Mouse (Mus musculus) left cerebral cortex, postnatal 36 days (tissue): ENCODE results near the gene Vars2. TPM values are rescaled to one million over a fixed set of nuclear protein-coding genes. Genes with fewer than 3 reads are reported as not detected.

Source experiments
- DNase-seq, 2 experiments: peaks; one replicate each; pipeline ENCODE4 v3.0.0; 2021 to 2022; ENCODE audit warnings: low spot score in 2 of 2, mixed read lengths in 1 of 2
- intact Hi-C: fragments of 180-260 bp; cut with DNase I; formaldehyde crosslinking; loops from one replicate; pipeline ENCODE4 v1.15.1; 2025
- total RNA-seq, 2 experiments: library from RNA; stranded (reverse); gene quantifications; 2 replicates each; pipeline ENCODE4 v1.2.3; 2021

Gene Vars2
- total RNA-seq, result 10 to 100 TPM; 30.1 to 40.0 TPM

GRCm38 (mm10) chr17:35667334-35668065, at the start of gene Vars2:
Gene Vars2, minus strand, starts transcription at chr17:35667592.
- intact Hi-C loops, result loop anchor here (2.0 to 5.0 kb wide), 2 partner anchors 33 to 85 kb away; no protein-coding TSS in a partner anchor
- DNase-seq, result peak; percentile 97 to 98

GRCm38 (mm10) chr17:35717080-35717479, 49.7 kb upstream of the Vars2 start:
- DNase-seq, result no peak
- intact Hi-C loops, result no loop called here

- intact Hi-C loops, result no loop called here
- DNase-seq, result no peak
Measured at GRCm38 (mm10) chr17:35716114-35716513, 48.7 kb upstream of the Vars2 start.

- intact Hi-C loops, result no loop called here
Measured at GRCm38 (mm10) chr17:35710705-35711347, 43.4 kb upstream of the Vars2 start.

DNA sequence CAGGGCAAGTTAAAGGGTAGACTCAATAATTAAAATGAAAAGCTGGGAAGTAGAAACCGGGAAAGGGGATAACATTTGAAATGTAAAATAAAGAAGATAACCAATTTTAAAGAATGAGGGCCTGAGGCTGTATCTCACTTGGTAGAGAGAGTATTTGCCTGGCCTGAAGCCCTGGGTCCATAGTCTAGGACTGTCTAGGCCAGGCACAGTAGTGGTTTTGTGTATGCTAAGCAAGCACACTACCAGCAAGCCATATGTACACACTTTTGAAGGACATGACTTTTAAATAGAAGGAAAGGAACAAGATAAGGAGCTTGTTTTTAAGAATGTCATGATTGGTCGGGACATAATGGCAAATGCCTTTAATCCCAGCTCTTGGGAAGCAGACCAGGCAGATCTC, 41.2 kb upstream of the Vars2 start:
- no peak for DNase-seq
- intact Hi-C loops, result no loop called here

More at GRCm38 (mm10) chr17:35710705-35711347, 43.4 kb upstream of the Vars2 start:
- DNase-seq, result no peak

- no peak for DNase-seq
- intact Hi-C loops, result no loop called here
Measured at GRCm38 (mm10) chr17:35707929-35708328, 40.5 kb upstream of the Vars2 start.

DNA sequence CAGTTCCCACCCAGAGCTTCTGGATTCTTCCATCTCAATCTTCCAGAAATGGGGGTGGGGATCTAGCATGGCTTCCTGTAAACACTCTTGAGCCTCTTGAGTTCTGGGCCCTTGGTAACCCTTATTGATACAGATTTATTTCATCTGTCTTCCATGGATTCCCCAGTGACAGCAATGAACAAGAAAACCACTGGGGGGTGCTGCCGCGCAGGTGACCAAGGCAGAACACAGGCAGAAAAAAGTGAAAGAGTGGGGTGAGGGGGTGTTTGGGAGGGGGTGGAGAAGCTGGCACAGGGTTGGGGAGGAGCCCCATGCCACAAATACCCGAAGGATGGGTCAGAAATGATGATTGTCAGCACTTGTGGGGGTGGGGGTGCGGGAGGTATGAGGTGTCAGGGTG, 38.4 kb upstream of the Vars2 start:
- intact Hi-C loops, result no loop called here

GRCm38 (mm10) chr17:35704621-35705464, 37.5 kb upstream of the Vars2 start, which contains the start of gene Ddr1:
Gene Ddr1, minus strand, starts transcription at chr17:35704621.
- intact Hi-C loops, result no loop called here
- DNase-seq, result no peak

More for the DNA sequence above, 38.4 kb upstream of the Vars2 start:
- DNase-seq, result no peak

GRCm38 (mm10) chr17:35703751-35704271, 36.4 kb upstream of the Vars2 start:
- no peak for DNase-seq
- intact Hi-C loops, result no loop called here

GRCm38 (mm10) chr17:35703065-35703464, 35.7 kb upstream of the Vars2 start:
- intact Hi-C loops, result no loop called here

GRCm38 (mm10) chr17:35702605-35703004, 35.2 kb upstream of the Vars2 start:
- DNase-seq, result no peak
- intact Hi-C loops, result no loop called here

More at GRCm38 (mm10) chr17:35703065-35703464, 35.7 kb upstream of the Vars2 start:
- DNase-seq, result no peak

GRCm38 (mm10) chr17:35701978-35702461, 34.6 kb upstream of the Vars2 start:
- no peak for DNase-seq
- intact Hi-C loops, result no loop called here

GRCm38 (mm10) chr17:35701203-35701977, 34.0 kb upstream of the Vars2 start:
- no peak for DNase-seq
- intact Hi-C loops, result no loop called here

DNA sequence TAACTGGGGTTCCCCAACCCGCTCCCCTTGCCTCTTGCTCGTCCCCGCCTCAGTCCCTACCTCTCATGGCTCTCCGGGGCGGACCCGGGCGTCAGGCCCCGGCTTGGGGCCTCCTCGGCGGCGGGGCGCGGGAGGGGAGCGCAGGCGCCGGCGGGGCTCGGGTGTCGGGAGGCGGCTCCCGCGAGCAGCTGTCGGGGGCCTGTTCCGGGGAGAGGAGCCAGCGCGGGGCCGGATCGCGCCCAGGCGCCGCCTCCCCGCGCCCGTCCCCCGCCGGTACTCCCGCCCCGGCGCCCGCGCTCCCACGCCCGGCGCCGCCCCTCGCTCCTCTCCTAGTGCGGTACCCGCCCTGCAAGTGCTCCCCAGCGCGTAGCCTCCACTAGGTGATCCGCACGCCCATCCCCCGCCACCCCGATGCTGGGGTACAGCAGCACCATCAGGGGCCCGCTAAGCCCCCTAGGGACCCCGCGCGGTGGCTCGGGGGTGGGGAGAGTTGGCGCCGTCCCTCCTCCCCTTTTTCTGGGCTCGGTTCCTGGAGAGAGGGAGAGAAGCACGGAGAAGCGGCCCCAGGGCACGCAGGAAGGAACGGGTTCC, 33.1 kb upstream of the Vars2 start:
- intact Hi-C loops, result no loop called here
- DNase-seq, result peak; percentile 81 to 88

GRCm38 (mm10) chr17:35699919-35700318, 32.5 kb upstream of the Vars2 start:
- intact Hi-C loops, result no loop called here
- peak; percentile 66 to 73 for DNase-seq

DNA sequence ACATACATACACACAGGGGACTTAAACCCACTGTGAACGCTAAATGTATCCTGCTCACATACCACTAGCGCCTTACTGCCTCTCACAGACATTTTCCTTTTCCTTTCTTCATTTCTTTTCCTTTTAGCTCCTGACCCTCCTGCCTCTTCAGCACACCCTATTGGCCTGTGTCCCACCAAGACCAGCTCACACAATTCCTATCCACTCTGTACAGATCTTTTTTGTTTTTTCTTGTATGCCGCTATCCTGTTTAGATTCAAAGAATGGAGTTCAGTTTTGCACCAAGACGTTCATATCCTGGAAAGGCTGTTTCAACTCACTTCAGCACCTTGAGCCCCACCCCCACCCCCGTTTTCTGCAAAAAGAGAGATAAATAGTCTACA, 31.1 kb upstream of the Vars2 start:
- intact Hi-C loops, result no loop called here

GRCm38 (mm10) chr17:35697759-35698500, 30.5 kb upstream of the Vars2 start:
- DNase-seq, result peak; percentile 53 to 54
- intact Hi-C loops, result no loop called here

More for the DNA sequence above, 31.1 kb upstream of the Vars2 start:
- no peak for DNase-seq

GRCm38 (mm10) chr17:35697429-35697758, 30.0 kb upstream of the Vars2 start:
- no peak for DNase-seq
- intact Hi-C loops, result no loop called here
